Mouse (Mus musculus): ENCODE measurements around the gene Kri1.

DNA sequence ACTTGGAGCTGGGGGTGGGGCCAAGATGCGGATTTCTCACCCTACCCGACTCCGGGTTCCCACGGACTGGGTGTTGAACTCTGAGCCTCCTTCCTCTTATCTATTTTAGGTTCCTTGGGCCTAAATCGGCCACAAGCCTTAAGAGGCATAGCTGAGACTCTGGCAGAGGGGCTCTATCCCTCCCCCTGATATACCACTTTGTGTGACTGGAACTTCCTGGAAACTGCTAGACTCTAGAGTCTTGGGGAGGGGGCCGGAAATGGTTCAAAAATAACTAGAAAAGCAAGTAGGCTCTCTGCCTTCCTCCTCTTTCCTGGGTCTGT is 33.7 kb upstream of the Kri1 start:
- TF ChIP-seq CTCF (IDR thresholded peaks at IDR 0.05) = no peak
- no peak for TF ChIP-seq EP300 (IDR thresholded peaks at IDR 0.05)

All from lung, postnatal 0 days (tissue).